Mouse (Mus musculus) frontal cortex, postnatal 25 days (tissue): ENCODE results near the gene Kcnj12.
A peak's percentile ranks its signal among the peaks of the same experiment; 100 is the strongest.

Experiments used
- DNase-seq, 2 experiments: peaks; one replicate each; pipeline ENCODE4 v3.0.0; 2022; ENCODE audit warnings: low spot score in 2 of 2

The Kcnj12 gene

GRCm38 (mm10) chr11:61024996-61025395 lies 2.6 kb downstream of the Kcnj12 start:
- DNase-seq: no peak

- no peak for DNase-seq
These were observed 3.2 kb downstream of the Kcnj12 start for GRCm38 (mm10) chr11:61025594-61025993.

- DNase-seq: no peak
These were observed 4.0 kb downstream of the Kcnj12 start for GRCm38 (mm10) chr11:61026381-61026780.

GRCm38 (mm10) chr11:61027160-61027559 lies 4.8 kb downstream of the Kcnj12 start:
- no peak for DNase-seq

GRCm38 (mm10) chr11:61028211-61028950 lies 6.0 kb downstream of the Kcnj12 start:
- no peak for DNase-seq

GRCm38 (mm10) chr11:61029116-61029740 lies 6.9 kb downstream of the Kcnj12 start:
- DNase-seq: no peak

GRCm38 (mm10) chr11:61029864-61030595 lies 7.7 kb downstream of the Kcnj12 start:
- DNase-seq: no peak

GRCm38 (mm10) chr11:61031137-61031536 lies 8.8 kb downstream of the Kcnj12 start:
- DNase-seq: no peak

- no peak for DNase-seq
These were observed 9.5 kb downstream of the Kcnj12 start for GRCm38 (mm10) chr11:61031658-61032445.

- DNase-seq: no peak
These were observed 10.1 kb downstream of the Kcnj12 start for GRCm38 (mm10) chr11:61032481-61032880.

- no peak for DNase-seq
These were observed 10.8 kb downstream of the Kcnj12 start for GRCm38 (mm10) chr11:61033160-61033559.

GRCm38 (mm10) chr11:61036639-61037038 lies 14.3 kb downstream of the Kcnj12 start:
- no peak for DNase-seq

GRCm38 (mm10) chr11:61038277-61038782 lies 16.0 kb downstream of the Kcnj12 start:
- DNase-seq: no peak

GRCm38 (mm10) chr11:61040856-61041652 lies 18.7 kb downstream of the Kcnj12 start:
- DNase-seq: peak in 1 of 2 experiments; percentile 32

GRCm38 (mm10) chr11:61042593-61042992 lies 20.2 kb downstream of the Kcnj12 start:
- no peak for DNase-seq

- DNase-seq: no peak
These were observed 21.0 kb downstream of the Kcnj12 start for GRCm38 (mm10) chr11:61043055-61043992.

GRCm38 (mm10) chr11:61044741-61045140 lies 22.4 kb downstream of the Kcnj12 start:
- no peak for DNase-seq

GRCm38 (mm10) chr11:61047441-61047840 lies 25.1 kb downstream of the Kcnj12 start:
- DNase-seq: no peak

GRCm38 (mm10) chr11:61051151-61051550 lies 28.8 kb downstream of the Kcnj12 start:
- DNase-seq: no peak

GRCm38 (mm10) chr11:61056871-61057270 lies 34.5 kb downstream of the Kcnj12 start:
- no peak for DNase-seq
